Mouse (Mus musculus): ENCODE results near the gene Dnajc2.

GRCm38 (mm10) chr5:21810924-21811323 is 25.9 kb upstream of the Dnajc2 start:
- no peak for TF ChIP-seq CTCF (IDR thresholded peaks at IDR 0.05)
- no peak for TF ChIP-seq EP300 (IDR thresholded peaks at IDR 0.05)

Data from lung, postnatal 0 days (tissue).